Mouse (Mus musculus) bone marrow, adult 2 months (tissue): ENCODE results near the gene Terb1.

Experiments
- CTCF ChIP-seq: fragments of 200-500 bp; IDR thresholded peaks from 2 replicates; pipeline ENCODE4 v1.5.1; 2011; ENCODE audit warnings: low read length, control low read depth; ENCODE audit not compliant: control insufficient read depth, insufficient read depth
- POLR2A ChIP-seq: fragments of 200-500 bp; IDR thresholded peaks from 2 replicates; pipeline ENCODE4 v1.6.1; 2011; ENCODE audit warnings: low read depth, mild to moderate bottlenecking, control low read depth, low read length, borderline replicate concordance; ENCODE audit not compliant: control insufficient read depth

DNA sequence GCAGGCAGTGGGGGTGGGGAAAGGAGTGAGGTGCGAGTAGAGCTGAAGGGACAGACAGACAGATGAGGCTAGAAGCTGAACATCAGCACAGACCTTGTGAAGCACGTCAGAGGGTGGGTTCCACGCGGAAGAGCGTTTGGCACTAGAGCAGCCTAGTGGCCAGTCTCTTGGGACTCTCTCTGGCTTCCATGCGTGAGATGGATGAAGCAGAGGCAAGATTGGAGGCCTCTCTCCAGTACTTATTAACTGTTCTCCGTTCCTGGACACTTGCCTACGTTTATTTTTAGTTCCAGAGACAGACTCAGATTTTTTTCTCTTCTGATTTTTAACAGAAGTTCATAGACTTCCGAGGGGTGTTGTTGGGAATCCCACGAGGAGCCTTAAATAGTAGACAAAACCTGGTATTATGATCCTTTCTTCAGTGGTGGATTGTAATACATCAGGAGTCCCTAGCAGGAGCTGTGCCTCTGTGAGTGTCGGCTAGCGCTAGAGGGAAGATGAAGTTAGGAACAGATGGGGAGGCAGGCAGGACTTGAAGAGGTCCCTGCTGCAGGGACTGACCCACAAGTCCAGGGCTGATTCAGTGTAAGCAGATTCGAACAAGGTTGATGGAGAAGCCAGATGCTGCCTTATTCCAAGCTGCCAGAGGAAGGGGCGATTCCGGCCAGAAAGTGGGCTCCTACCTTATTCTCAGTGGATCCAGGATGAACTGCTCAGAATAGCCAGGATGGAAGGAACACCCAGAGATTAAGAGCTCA, 104.1 kb downstream of the Terb1 start:
- TF ChIP-seq POLR2A, result no peak
- TF ChIP-seq CTCF, result no peak
